Mouse (Mus musculus) heart, adult 10 weeks (tissue): ENCODE results near the gene Lrrc26. TPM values are rescaled to one million over a fixed set of nuclear protein-coding genes. Genes with fewer than 3 reads are reported as not detected.

Experiments
- polyA plus RNA-seq: library from polyadenylated mRNA; stranded (reverse); fragments of 350-450 nt; fragmentation: Illumina TruSeq; extraction: RNeasy Lipid Tissue Mini Kit (QIAGEN cat#74804); gene quantifications from one replicate; pipeline ENCODE4 v1.2.3, GENCODE M21; 2014; ENCODE audit warnings: low read depth, low replicate concordance

Gene Lrrc26
- not detected for polyA plus RNA-seq

DNA sequence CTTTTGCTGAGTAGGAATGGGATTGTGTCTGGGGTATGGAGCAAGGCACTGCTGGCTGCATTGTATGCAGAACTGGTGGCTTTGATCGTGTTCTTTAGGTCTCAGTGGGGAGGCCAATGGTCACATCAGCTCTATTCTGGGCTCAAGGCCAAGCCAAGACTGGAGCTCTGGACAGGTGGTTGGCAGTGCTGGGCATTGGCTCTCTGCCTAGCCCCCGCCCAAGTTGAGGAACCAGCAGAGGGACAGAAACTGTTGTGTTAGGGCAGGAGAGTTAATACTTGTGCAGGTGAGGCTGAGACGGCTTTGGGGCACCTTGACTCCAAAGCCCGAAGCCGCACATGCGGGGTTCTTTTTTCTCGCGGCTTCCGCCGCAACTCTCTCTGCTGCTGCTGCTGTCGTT lies at the start of gene Lrrc26:
Gene Lrrc26, plus strand, starts transcription at position 265 of the 400 bp plus-strand sequence.

GRCm38 (mm10) chr2:25242101-25242506 lies 47.6 kb upstream of the Lrrc26 start, which contains the start of the genes Rnf208 and Cysrt1:
Gene Rnf208, plus strand, starts transcription at chr2:25242255.
Gene Cysrt1, minus strand, starts transcription at chr2:25242452.

DNA sequence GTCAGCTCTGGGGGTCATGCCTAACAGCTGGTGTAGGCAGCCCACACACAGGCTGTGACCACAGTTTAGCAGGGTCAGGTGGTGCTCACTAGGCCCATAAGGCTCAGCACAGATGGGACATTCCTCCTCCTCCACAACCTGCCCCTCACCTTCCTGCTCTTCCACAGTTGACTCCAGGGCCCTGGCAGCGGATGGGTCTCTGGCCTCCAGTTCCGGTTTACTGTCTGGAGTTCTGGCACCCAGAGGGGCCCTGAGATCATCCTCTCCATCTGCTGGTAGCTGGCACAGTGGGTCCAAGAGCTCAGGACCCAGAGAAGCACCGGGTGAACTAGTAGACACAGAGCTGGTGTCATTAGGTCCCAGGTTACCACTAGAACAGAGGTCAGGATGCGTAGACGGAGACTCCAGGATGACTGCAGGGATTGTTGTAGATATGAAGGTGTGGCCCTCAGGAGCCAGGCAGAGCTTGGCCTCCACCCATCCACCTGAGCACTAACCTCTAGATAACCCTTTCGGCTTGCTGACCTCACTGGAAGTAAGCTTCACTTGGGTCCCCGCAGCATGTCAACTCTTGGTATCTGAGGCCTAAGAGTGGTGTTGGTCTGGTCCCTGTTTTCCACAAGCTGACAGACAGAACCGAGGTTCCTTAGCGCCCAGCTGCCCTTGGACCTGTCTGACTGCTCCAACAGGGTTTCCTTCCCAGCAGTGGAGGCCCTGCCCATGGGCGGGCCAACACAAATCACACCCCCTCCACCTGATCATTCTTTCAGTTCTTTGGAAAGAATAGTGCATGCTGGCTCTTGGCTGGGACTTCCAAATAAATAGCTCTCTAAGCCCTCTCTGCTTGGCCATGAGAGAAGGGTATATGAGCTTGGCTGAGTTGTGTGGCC lies 43.3 kb upstream of the Lrrc26 start, which contains the start of gene AL732309.1:
Gene AL732309.1, minus strand, starts transcription at position 681 of the 890 bp plus-strand sequence.

DNA sequence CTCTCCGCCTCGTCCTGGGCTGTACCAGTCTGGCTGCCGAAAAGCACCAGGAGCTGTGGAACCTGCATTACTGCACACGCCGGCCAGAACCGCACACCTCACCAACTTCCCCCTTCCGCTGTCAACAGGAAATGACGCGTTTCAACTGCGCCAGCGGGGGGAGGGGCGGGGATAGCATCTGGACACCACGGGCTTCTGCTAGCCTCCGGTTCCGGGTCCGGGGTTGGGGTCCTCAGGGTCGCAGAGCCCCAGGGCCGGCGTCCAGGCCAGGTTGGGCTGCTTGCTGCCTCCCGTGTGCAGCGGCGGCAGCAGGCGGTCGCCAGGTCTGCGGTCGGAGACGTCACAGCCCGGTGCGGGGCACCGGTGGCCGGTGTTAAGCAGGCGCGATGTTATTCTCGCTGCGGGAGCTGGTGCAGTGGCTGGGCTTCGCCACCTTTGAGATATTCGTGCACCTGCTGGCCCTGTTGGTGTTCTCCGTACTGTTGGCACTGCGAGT lies 34.4 kb upstream of the Lrrc26 start, which contains the start of gene Tmem203:
Gene Tmem203, plus strand, starts transcription at position 156 of the 496 bp plus-strand sequence.

GRCm38 (mm10) chr2:25262291-25262767 lies 27.4 kb upstream of the Lrrc26 start, which contains the start of gene Tprn:
Gene Tprn, plus strand, starts transcription at chr2:25262618.

GRCm38 (mm10) chr2:25271827-25272511 lies 17.7 kb upstream of the Lrrc26 start, which contains the start of the genes Ssna1 and Anapc2:
Gene Ssna1, minus strand, starts transcription at chr2:25272438.
Gene Anapc2, plus strand, starts transcription at chr2:25272478.

DNA sequence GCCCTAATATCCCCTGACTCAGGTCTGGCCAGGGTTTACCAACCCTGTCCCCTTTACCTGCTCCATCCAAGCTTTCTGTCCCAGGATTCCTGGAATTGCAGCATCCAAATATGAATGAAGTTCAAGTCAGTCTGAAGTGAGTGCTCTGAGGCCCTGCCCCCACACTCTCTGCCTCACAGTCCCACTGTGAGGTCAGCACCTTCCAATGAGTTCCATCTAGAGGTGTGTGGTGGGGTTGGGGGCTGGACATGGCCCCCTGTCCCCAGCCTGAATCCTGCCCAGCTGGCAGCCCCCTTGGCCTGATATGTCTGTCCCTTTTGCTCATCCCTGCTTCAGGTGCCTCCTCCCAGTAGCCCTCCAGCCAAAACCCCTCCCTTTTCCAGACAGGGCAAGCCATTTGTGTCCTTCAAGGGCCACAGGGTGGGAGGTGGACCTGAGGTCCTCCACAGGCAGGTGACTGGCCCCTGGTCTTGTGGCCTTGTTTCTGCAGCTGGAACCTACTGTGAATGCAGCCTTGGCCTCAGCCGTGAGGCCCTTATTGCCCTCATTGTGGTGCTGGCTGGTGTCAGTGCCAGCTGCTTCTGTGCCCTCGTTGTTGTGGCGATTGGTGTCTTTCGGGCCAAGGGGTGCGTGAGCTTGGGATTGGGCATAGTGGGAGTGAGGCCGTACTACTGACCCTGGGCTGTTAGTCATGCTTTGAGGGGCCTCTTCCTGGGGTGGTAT lies 1.6 kb upstream of the Lrrc26 start, which contains the start of gene Tmem210:
Gene Tmem210, plus strand, starts transcription at position 219 of the 723 bp plus-strand sequence.

DNA sequence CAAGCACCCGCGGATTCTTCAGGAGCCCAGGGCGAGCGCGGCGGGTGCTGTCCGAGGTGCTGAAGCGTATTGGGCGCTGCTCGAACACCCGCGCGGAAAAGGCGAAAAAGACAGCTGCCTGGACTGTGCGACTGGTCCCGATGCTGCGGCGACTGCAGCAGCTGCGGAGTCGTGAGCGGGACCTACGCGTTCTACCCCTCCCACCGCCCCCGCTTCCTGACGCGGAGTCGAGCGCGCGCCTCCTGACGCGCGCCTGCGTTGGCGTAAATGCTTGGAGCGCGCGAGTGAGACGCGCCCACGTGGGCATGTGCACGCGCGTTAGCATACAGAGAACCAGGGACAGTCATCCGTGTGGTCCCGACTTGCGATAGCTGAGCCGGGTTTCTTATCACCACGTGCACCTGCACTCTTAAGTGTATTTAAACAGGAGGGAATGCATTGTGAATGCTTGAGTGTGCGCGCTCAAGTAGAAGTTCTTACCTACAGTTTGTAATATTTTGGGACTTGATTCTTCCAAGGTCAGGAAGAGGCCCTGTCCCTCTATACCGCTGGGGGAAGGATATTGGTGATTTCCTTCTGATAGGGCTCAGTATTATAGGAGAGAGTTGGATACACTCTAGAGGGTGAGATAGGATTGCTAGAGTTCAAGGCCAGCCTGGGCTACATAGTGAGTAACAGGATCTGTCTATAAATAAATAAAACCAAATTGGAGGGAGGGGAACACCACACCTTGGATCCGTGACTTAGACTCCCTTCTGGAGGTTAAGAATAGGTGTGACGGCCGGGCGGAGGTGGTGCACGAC lies 29.5 kb downstream of the Lrrc26 start, which contains the start of gene Grin1:
Gene Grin1, minus strand, starts transcription at position 217 of the 803 bp plus-strand sequence.

GRCm38 (mm10) chr2:25332286-25333160 lies 42.8 kb downstream of the Lrrc26 start, which contains the start of gene Man1b1:
Gene Man1b1, plus strand, starts transcription at chr2:25332338.

Other genes with a start within 250 kb of the Lrrc26 start
- 27.4 TPM for gene Nsmf, start 235.6 kb upstream of the Lrrc26 start, polyA plus RNA-seq
- not detected for gene Entpd8, start 209.6 kb upstream of the Lrrc26 start, polyA plus RNA-seq
- gene Noxa1, start 194.8 kb upstream of the Lrrc26 start, polyA plus RNA-seq = not detected
- gene Nrarp, start 109.2 kb upstream of the Lrrc26 start, polyA plus RNA-seq = 9.5 TPM
- gene Tor4a, start 93.0 kb upstream of the Lrrc26 start, polyA plus RNA-seq = 4.8 TPM
- gene Nelfb, start 78.4 kb upstream of the Lrrc26 start, polyA plus RNA-seq = 34.5 TPM
- not detected for gene Stpg3, start 75.3 kb upstream of the Lrrc26 start, polyA plus RNA-seq
- gene Fam166a, start 71.2 kb upstream of the Lrrc26 start, polyA plus RNA-seq = not detected
- 275 TPM for gene Tubb4b, start 65.2 kb upstream of the Lrrc26 start, polyA plus RNA-seq
- not detected for gene Slc34a3, start 55.6 kb upstream of the Lrrc26 start, polyA plus RNA-seq
- not detected for gene Rnf224, start 53.1 kb upstream of the Lrrc26 start, polyA plus RNA-seq
- gene Rnf208, start 47.7 kb upstream of the Lrrc26 start, polyA plus RNA-seq = not detected
- not detected for gene Cysrt1, start 47.5 kb upstream of the Lrrc26 start, polyA plus RNA-seq
- 6.4 TPM for gene AL732309.1, start 43.1 kb upstream of the Lrrc26 start, polyA plus RNA-seq
- 9.8 TPM for gene Tmem203, start 34.5 kb upstream of the Lrrc26 start, polyA plus RNA-seq
- gene Tprn, start 27.3 kb upstream of the Lrrc26 start, polyA plus RNA-seq = 3.3 TPM
- 49.1 TPM for gene Ssna1, start 17.5 kb upstream of the Lrrc26 start, polyA plus RNA-seq
- 42.7 TPM for gene Anapc2, start 17.4 kb upstream of the Lrrc26 start, polyA plus RNA-seq
- not detected for gene Tmem210, start 1.8 kb upstream of the Lrrc26 start, polyA plus RNA-seq
- not detected for gene Grin1, start 29.3 kb downstream of the Lrrc26 start, polyA plus RNA-seq
- gene Man1b1, start 42.4 kb downstream of the Lrrc26 start, polyA plus RNA-seq = 21.4 TPM
- gene Dpp7, start 66.4 kb downstream of the Lrrc26 start, polyA plus RNA-seq = 6.7 TPM
- gene Uap1l1, start 75.8 kb downstream of the Lrrc26 start, polyA plus RNA-seq = 8.8 TPM
- gene Sapcd2, start 82.4 kb downstream of the Lrrc26 start, polyA plus RNA-seq = not detected
- gene Entpd2, start 106.0 kb downstream of the Lrrc26 start, polyA plus RNA-seq = 16.2 TPM
- gene Npdc1, start 109.4 kb downstream of the Lrrc26 start, polyA plus RNA-seq = 36.7 TPM
- gene Fut7, start 133.4 kb downstream of the Lrrc26 start, polyA plus RNA-seq = not detected
- 33.3 TPM for gene Abca2, start 138.8 kb downstream of the Lrrc26 start, polyA plus RNA-seq
- 1.3 TPM for gene Clic3, start 166.9 kb downstream of the Lrrc26 start, polyA plus RNA-seq
- 27.9 TPM for gene Paxx, start 171.2 kb downstream of the Lrrc26 start, polyA plus RNA-seq
- 1,706 TPM for gene Ptgds, start 180.1 kb downstream of the Lrrc26 start, polyA plus RNA-seq
- not detected for gene Lcn12, start 204.0 kb downstream of the Lrrc26 start, polyA plus RNA-seq
- 77.7 TPM for gene Fbxw5, start 210.8 kb downstream of the Lrrc26 start, polyA plus RNA-seq
- 4.2 TPM for gene C8g, start 211.8 kb downstream of the Lrrc26 start, polyA plus RNA-seq